Mouse (Mus musculus) thymus, postnatal 25 days (tissue): ENCODE data around the gene Tbc1d2b.
A peak's percentile ranks its signal among the peaks of the same experiment; 100 is the strongest.

Experiments
- DNase-seq: peaks from one replicate; pipeline ENCODE4 v3.0.0; 2022

The Tbc1d2b gene

GRCm38 (mm10) chr9:90164670-90165453 is 105.7 kb downstream of the Tbc1d2b start:
- DNase-seq, result no peak

- DNase-seq, result no peak
These were observed 106.9 kb downstream of the Tbc1d2b start for GRCm38 (mm10) chr9:90163749-90164095.

DNA sequence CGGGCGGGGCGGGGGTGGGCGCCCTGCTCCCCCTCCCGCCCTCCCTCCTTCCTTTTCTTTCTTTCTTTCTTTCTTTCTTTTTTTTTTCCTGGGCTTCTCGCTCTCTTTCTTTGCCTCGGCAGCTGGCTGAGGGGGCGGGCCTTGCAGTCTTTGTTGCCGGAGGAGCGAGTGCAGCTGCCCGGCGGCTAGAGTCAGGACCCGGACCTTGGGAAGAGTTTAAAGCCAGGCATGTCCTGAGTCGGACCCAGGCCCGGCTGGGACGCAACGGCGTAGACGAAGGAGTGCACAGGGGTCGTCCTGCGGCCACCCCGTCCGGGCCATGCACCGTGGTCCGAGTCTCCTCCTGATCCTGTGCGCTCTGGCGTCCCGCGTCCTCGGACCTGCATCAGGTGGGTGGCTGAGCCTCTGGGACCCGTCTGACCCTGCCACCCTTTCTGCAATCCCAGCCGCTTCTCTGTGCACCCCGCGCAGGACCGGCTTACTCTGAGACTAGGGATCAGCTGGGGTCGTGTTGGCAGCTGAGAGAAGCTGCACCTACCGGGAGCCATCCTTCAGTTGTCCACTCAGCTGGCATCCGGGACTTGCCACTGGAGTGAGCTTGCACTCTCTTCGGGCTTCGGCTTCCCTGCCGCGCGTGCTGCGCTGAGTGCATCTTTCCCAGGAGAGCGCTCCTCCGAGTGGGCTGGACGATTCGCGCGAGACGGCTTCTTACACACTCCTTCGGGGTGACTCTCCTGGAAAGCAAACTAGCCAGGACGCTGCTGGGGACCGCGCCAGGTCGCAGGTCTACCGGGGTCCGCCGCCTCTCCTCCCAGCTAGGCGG is 107.5 kb downstream of the Tbc1d2b start, which contains the start of gene Adamts7:
Gene Adamts7 (plus strand): TSS at position 144 of the 823 bp plus-strand sequence.
- peak; percentile 28 for DNase-seq

GRCm38 (mm10) chr9:90162243-90162925 is 108.2 kb downstream of the Tbc1d2b start:
- DNase-seq, result peak; percentile 48
